Mouse (Mus musculus) effector memory CD4-positive, alpha-beta T cell, adult 7 months (primary cell): ENCODE measurements around the gene Trappc4. TPM values are rescaled to one million over a fixed set of nuclear protein-coding genes. Genes with fewer than 3 reads are reported as not detected.

ENCODE experiments used
- polyA plus RNA-seq: library from polyadenylated mRNA; unstranded; fragments of 100-300 nt; shearing (Covaris generic); gene quantifications from one replicate; pipeline ENCODE4 v1.2.1, GENCODE M21; 2017

The Trappc4 gene
- polyA plus RNA-seq, result 90.9 TPM

DNA sequence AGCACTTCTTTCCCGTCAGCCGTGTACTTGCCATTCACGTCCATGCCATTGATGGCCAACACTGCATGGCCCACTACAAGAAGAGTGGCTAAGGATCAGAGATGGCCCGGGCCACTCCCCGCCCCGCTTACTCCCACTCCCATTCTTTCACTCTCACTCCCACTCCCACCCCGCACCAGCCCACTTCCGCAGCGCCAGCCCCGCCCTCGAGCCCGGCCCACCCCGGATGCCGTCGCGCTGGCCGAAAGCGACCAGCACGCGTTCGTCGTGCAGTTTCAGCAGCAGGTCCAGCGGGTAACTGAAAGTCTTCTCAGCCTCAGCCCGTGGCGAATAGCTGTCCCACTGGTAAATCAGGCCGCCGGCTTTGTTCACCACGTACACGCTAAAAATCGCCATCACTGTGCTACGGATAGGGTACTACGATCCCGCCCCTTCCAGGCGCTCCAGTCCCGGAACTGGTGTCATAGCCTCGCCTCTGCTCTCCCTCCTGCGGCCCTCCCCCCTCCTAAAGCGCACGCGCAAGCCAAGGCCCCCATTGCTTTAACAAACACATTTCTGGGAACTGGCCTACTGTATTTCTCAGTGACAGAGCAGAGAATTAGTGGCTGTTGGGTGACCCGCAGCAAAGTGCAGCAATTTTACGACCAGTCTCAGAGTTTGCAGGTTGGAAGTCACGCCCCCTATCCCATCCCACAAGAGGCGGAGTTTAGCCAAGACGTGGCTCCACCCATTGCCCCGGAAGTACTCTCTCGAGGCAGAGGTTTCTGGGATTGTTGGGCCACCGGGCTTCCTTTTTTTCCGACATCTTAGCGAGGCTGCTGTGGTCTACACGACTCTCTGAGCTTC, at the start of gene Trappc4, which contains the start of gene Rps25:
Trappc4 (minus strand) TSS at position 695 of the 846 bp plus-strand sequence.
Rps25 (plus strand) TSS at position 234 of the 846 bp plus-strand sequence.

DNA sequence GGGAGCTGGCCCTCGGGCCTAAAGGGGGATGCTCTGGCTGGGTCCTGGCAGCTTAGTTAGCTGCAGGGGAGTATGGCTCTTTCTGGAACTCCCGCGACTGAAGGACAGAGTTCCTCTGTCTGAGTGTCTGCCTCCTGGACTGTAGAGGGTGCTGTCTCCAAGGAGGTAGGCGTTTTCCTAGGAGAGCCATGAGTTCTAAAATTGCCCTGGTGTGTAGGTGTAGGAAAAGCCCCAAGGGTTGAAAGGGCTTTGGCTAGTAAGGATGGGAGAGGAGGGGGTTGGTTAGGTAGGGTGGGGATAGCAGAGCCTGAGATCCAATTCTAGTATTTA, 47.5 kb upstream of the Trappc4 start, which contains the start of gene Upk2:
Upk2 (minus strand) TSS at position 86 of the 330 bp plus-strand sequence.

DNA sequence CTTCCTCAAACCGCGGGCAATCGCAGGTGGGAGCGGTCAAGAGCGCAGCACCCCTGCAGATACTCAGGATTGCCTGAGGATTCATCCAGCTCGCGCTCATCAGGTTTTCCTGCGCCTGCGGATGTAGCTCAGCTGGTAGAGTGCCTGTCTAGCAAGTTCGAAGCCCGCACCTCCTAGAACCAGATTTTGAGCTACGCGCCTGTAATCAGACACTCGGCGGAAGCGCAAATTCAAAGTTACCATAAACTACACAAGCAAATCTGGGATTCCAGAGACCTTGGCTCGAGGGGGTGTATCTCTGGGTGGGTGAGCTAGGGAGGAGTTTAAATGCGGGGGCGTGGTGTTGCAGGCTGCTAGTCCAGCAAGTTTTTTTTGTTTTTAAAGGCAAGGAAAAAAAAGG, 33.6 kb upstream of the Trappc4 start, which contains the start of gene Foxr1:
Foxr1 (minus strand) TSS at position 176 of the 400 bp plus-strand sequence.

DNA sequence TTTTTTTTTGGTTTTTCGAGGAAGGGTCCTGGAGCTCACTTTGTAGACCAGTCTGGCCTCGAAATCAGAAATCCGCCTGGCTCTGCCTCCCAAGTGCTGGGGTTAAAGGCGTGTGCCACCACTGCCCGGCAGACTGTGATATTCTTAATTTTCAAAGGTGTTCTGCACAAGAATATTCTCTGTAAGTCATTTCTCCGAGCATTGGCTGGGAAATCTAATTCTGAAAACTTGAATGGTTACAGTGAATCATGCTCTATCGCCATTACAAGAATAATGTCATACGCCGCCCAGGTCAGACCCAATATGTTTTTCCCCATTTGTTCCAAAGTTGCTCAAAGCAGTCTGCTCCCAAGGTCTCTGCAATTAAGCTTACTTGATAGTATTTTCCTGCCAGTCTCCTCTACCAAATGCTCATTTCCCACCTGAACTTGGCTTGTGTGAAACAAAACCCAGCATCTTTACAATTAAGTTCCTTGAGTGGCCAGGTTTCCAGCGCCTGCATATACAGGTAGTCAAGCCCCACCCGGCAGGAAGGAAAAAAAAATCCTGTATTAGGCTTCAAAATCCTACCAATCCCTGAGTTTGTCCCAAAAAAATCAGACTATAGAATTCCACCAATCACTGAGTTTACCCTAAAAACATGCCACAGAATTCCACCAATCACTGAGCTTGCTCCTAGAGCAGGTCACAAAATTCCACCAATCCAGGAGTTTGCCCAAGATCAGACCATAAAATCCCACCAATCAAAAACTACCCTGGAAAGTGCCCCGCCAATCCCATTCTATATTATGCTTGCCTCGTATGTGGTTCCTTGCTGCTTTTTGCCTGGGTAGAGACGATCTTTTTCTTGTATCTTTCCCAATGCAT, 11.4 kb upstream of the Trappc4 start, which contains the start of gene Ccdc84:
Ccdc84 (minus strand) TSS at position 51 of the 867 bp plus-strand sequence.

DNA sequence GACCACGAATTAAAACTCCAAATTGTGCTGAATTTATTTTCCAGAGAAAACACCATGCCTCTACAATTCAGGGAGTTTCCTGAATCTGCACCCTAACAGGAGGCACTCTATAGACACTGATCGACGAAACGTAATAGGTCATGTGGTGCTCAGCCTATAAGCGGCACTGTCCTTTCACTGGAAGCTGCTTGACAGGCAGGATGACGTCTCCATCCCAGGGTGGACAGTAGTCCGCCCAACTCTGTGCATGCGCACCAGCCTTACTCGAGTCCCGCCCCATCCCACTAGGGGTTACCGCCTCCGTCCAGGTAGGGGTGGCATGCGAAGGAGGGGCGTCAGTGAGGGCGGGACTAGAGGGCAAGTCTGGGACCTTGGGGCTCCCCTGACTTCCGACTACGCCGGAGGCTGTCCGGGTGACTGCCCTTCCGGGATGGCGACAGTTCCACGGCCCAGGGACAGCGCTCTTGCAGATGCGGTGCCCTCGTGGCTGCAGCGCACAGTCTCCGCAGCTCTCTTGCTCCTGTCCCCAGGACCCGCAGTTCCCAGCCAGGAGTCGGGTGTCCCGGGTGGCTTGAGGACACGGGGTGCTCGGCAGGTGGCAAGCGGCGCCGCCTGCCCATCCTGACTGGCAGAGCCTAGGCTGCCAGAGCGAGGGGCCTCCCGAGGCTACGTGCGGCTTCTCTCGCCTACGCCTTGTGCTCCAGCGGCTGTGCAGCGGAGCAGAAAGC, 10.6 kb downstream of the Trappc4 start, which contains the start of gene Slc37a4:
Slc37a4 (plus strand) TSS at position 169 of the 728 bp plus-strand sequence.

DNA sequence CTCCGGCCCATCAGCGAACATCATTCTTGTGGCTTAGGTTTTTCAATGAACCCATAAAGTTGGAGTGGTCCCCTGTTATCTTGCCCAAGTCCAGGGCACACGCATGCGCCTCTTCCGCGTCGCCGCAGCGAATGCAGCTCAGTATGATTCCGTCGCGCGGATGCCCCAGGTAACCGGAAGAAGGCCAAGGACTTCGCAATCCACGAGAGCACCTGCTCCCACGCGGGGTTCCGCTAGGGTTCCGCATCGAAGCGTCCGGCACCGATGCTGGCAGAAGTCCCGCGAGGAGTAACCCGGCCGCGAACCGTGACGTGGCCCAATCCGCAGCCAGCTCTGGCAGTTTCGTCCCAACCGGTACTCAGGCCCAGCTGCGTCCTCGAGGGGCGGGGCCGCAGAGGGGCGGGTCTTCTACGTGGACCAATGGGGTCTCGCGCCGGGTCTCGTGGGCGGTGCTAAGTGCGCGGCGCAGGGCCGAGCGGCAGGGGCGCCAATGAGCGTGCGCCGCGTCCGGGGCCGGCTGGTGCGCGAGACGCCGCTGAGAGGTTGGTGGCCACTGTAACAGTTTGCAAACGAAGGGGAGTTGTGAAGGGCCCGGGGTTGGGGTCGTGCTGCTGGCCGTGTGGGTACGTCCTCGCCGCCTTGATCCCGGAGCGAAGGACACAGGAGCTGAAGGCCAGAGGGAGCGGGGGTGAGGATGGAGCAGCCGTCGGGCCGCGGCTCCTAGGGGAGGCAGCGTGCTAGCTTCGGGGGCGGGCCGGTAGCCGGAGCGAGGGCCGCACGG, 28.2 kb downstream of the Trappc4 start, which contains the start of gene Hyou1:
Hyou1 (plus strand) TSS at position 437 of the 781 bp plus-strand sequence.

DNA sequence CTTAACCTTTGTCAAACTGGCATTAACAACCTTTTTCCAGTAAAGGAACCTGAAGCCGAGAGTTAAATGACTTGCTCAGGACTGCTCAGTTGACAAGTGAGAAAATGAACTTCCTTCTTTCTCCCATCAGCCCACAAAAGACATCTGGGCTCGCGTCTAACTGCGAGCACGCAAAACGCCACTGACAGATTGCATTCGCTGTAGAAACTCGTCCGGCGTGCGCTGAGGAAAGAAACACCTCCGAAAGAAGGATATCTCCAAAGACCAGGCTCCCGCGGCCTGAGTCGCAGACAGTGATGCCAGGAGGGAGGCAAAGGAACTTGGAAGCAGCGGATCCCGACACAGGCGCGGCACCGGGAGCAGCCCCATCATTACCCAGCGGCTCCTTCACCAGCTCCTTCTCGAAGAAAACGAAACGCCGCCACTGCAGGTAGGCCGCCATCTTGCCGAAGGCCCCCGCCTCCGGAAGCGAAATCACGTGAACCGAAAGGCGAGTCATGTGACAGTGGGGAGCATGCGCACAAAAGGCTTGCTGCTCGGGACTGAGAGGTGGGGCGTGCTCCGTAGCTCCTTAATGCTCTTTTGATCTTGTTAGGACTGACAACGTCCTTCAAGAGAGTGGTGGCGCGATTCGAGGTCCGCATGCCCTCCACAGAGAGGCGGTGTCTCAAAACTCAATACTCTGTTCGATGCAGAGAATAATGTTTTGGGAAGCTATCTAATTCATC, 46.0 kb downstream of the Trappc4 start, which contains the start of gene Vps11:
Vps11 (minus strand) TSS at position 481 of the 728 bp plus-strand sequence.

Other genes starting within 250 kb of the Trappc4 start
- gene Cbl, start 173.6 kb downstream of the Trappc4 start, polyA plus RNA-seq, result 33.9 TPM
- gene Ccdc153, start 166.9 kb downstream of the Trappc4 start, polyA plus RNA-seq, result not detected
- 0.23 TPM for gene Pdzd3, start 156.1 kb downstream of the Trappc4 start, polyA plus RNA-seq
- gene Nlrx1, start 139.0 kb downstream of the Trappc4 start, polyA plus RNA-seq, result 4.8 TPM
- gene Abcg4, start 119.0 kb downstream of the Trappc4 start, polyA plus RNA-seq, result not detected
- 34.4 TPM for gene Hinfp, start 101.9 kb downstream of the Trappc4 start, polyA plus RNA-seq
- 12.7 TPM for gene C2cd2l, start 87.3 kb downstream of the Trappc4 start, polyA plus RNA-seq
- 8.7 TPM for gene Dpagt1, start 81.6 kb downstream of the Trappc4 start, polyA plus RNA-seq
- 61.7 TPM for gene H2afx, start 72.9 kb downstream of the Trappc4 start, polyA plus RNA-seq
- gene Hmbs, start 63.4 kb downstream of the Trappc4 start, polyA plus RNA-seq, result 14.8 TPM
- 50.0 TPM for gene Vps11, start 45.9 kb downstream of the Trappc4 start, polyA plus RNA-seq
- 15.7 TPM for gene Hyou1, start 28.1 kb downstream of the Trappc4 start, polyA plus RNA-seq
- 13.6 TPM for gene Slc37a4, start 10.7 kb downstream of the Trappc4 start, polyA plus RNA-seq
- 2,034 TPM for gene Rps25, start 461 bp downstream of the Trappc4 start, polyA plus RNA-seq
- gene Ccdc84, start 11.0 kb upstream of the Trappc4 start, polyA plus RNA-seq, result 44.8 TPM
- 0.71 TPM for gene Foxr1, start 33.5 kb upstream of the Trappc4 start, polyA plus RNA-seq
- gene Upk2, start 47.4 kb upstream of the Trappc4 start, polyA plus RNA-seq, result not detected
- gene Bcl9l, start 75.2 kb upstream of the Trappc4 start, polyA plus RNA-seq, result 20.8 TPM
- gene Cxcr5, start 154.3 kb upstream of the Trappc4 start, polyA plus RNA-seq, result 257 TPM
- gene Ddx6, start 197.3 kb upstream of the Trappc4 start, polyA plus RNA-seq, result 62.2 TPM